Mouse (Mus musculus): ENCODE data around the gene Clasp1. TPM values are rescaled to one million over a fixed set of nuclear protein-coding genes. Genes with fewer than 3 reads are reported as not detected.

The Clasp1 gene
- polyA plus RNA-seq, 1 experiment: 146 TPM

DNA sequence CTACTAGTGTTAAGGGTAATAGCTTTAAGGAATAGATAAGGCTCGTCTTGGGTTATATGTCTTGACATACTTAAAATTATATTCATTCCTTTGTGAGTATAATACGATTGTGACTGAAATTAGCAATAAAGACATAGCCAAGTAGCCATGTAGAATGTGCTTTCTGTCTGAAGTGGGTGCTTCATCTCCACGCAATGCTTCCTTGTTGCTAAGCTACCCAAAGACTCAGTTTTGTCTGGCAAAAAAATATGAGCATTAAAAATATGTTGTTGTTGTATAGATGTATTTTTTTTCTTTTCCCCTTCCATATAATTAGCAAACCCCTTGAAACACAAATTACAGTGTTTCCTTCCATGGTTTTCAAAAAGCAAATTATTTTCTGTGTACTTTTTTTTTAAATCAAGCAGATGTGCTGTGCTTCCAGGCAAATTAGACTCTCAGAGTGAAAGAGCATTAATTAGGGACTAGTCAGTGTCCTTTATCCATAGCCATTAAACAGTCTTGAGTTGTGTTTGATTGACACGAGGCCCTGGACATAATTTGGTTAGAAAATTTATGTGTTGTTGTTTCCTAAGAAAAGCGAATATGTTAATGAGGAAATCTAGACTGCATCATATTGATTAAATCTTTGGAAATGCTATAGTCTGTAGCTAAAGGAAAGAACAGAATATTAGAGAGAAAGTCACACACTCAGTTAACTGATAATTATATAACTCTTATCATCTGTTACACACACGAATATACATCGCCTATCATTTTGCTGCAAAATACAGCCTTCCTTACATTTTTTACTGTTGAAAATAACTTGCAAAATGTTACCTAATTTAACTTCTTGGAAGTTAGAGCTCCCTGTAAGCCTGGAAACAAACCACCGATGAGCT, 91.9 kb downstream of the Clasp1 start:
- TF ChIP-seq POLR2A (IDR thresholded peaks at IDR 0.05; ENCODE audit: borderline replicate concordance, extremely low read depth, insufficient read depth, insufficient read length, poor library complexity, severe bottlenecking) (no peak), CTCF (IDR thresholded peaks at IDR 0.05; ENCODE audit: borderline replicate concordance, extremely low read depth, insufficient read depth, insufficient read length) (no peak)
- peak; percentile 87 for DNase-seq (ENCODE audit: low read depth)

DNA sequence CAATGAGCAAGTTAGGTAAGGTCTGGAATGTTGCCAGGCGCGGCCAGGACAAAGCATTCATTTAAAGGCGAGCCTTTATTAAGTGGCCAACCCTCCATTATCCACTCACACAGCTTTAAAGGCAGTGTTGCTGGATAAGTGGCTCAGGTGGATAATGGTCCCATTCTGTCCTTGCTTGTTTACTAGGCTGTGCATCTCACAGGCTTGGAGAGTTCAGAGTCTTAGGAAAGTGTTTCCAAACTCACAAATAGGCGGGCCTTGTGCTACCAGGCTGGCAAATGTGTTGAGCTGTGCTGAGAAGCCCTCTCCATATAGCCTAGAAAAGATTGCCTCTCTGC, 92.5 kb downstream of the Clasp1 start:
- TF ChIP-seq CTCF (IDR thresholded peaks at IDR 0.05; ENCODE audit: borderline replicate concordance, extremely low read depth, insufficient read depth, insufficient read length): no peak
- no peak for TF ChIP-seq POLR2A (IDR thresholded peaks at IDR 0.05; ENCODE audit: borderline replicate concordance, extremely low read depth, insufficient read depth, insufficient read length, poor library complexity, severe bottlenecking)
- peak; percentile 89 for DNase-seq (ENCODE audit: low read depth)

DNA sequence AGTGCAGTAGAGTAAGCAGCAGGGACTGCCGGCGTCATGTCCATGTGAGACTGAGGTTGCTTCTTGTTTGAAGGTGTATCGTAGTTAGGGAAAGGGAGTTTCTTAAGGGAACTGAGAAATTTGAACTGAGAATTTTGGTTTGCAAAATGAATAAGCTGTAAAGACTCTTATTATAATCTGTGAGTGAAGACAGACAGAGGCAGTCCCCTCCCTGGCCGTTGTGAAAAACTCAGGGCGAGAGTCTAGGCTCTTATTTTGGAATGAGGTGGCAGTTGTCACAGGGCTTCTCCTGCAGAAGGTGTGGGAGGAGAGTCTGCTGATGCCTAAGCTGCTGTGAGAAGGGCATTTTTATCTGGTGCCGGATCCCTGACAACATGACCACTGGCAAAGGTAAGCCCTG, 92.8 kb downstream of the Clasp1 start:
- DNase-seq (ENCODE audit: low read depth): peak; percentile 15
- no peak for TF ChIP-seq POLR2A (IDR thresholded peaks at IDR 0.05; ENCODE audit: borderline replicate concordance, extremely low read depth, insufficient read depth, insufficient read length, poor library complexity, severe bottlenecking)
- TF ChIP-seq CTCF (IDR thresholded peaks at IDR 0.05; ENCODE audit: borderline replicate concordance, extremely low read depth, insufficient read depth, insufficient read length): no peak

DNA sequence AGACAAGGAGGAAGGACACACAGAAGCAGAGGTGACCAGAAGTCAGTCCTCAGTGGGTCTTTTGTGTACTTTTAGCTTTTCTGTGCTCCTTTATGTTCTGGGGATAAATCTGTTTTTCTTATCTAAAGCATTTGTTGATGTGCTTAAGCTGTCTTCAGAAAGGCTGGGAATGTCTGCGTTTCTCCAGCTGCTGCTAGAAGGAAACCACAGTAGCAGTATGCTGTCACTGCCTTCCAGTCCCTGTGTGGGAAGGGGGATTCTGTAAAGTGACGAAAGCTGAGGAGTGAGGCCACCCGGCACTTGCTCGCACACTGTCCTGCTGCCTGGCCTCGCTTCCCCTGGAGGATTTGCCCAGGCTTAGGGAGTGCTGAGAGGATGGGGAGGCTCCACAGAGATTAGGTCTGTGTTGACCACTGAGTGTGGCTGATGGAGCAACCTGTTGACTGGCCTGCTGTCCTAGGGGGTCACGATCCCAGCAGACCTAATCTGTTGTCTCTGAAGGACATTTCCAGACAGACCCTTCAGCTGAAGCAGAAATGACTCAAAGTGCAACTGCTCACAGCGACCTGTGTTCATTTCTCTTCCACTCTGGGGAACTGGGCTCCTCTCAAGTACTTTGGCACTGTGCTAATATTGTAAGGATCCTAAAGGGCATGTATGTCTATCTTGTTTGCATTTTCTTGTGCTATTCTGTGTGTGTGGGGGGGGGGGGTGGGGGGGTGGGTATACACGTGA, 93.6 kb downstream of the Clasp1 start:
- no peak for DNase-seq (ENCODE audit: low read depth)
- no peak for TF ChIP-seq CTCF (IDR thresholded peaks at IDR 0.05; ENCODE audit: borderline replicate concordance, extremely low read depth, insufficient read depth, insufficient read length)

DNA sequence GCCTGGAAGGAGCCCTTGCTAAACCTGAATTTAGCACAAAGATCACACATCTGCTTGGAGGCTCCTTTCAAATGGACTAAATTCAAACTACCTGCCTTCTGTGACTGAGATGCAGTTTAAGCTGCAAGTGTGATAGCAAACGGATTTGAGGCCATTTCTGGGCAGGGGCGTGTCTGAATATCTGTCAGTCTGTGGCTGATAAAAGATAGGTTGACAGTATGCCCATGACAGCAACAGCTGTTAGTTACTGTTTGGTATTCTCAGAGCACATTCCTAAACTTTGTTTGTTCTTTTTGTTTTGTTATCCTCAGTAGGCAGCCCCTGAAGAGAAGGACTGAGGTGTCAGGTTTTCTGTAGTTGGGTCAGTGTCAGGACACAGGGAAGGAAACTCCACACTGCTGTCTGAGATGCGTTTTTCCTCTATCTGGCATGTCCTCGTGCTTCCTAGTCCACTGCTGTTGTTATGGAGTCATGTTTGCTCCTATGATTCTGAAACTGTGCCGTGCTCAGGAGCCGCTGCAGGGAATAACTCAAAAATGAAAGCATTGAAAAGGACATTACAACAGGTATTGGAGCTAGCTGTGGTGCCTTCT, 94.7 kb downstream of the Clasp1 start:
- TF ChIP-seq POLR2A (IDR thresholded peaks at IDR 0.05; ENCODE audit: borderline replicate concordance, extremely low read depth, insufficient read depth, insufficient read length, poor library complexity, severe bottlenecking): no peak
- TF ChIP-seq CTCF (IDR thresholded peaks at IDR 0.05; ENCODE audit: borderline replicate concordance, extremely low read depth, insufficient read depth, insufficient read length): no peak
- no peak for DNase-seq (ENCODE audit: low read depth)

DNA sequence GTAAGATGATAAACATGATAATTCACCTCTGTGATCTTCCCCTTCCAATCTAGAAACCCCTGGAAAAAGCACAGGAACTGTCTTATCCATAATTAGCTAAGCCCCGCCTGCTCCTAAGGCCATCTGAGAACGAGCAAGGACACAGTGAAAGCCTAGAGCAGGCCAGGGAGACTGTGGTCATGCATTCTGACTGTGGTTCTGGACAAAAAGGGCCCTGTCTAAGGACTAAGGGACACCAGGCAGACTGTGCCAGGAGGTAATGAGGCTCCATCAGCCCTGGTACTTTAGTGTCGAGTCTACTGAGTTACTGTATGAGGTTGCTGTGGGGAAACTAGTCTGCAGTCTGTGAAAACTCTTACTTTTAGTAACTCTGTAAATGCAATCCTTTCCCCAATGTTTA, 96.7 kb downstream of the Clasp1 start:
- no peak for DNase-seq (ENCODE audit: low read depth)
- TF ChIP-seq POLR2A (IDR thresholded peaks at IDR 0.05; ENCODE audit: borderline replicate concordance, extremely low read depth, insufficient read depth, insufficient read length, poor library complexity, severe bottlenecking) (no peak), CTCF (IDR thresholded peaks at IDR 0.05; ENCODE audit: borderline replicate concordance, extremely low read depth, insufficient read depth, insufficient read length) (no peak)

DNA sequence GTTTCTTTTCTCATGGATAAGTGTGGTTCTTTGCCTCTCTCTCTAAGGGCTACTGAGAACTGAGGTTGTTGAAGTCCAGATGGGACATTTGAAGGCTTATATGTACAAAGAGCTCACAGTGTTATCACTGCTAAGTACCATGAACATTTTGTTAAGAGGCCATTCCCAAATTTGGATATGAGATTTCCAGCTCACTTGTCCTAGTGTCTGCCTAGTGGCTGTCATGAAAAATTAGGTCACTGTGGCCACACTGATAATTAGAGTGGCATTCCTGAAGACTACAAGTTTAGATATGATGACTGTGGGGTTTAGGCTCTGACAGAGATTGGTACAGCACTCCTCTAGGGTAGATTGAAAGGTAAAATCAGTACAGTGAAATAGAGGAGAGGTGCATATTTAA, 97.2 kb downstream of the Clasp1 start:
- TF ChIP-seq CTCF (IDR thresholded peaks at IDR 0.05; ENCODE audit: borderline replicate concordance, extremely low read depth, insufficient read depth, insufficient read length) (no peak), POLR2A (IDR thresholded peaks at IDR 0.05; ENCODE audit: borderline replicate concordance, extremely low read depth, insufficient read depth, insufficient read length, poor library complexity, severe bottlenecking) (no peak)
- DNase-seq (ENCODE audit: low read depth): no peak

DNA sequence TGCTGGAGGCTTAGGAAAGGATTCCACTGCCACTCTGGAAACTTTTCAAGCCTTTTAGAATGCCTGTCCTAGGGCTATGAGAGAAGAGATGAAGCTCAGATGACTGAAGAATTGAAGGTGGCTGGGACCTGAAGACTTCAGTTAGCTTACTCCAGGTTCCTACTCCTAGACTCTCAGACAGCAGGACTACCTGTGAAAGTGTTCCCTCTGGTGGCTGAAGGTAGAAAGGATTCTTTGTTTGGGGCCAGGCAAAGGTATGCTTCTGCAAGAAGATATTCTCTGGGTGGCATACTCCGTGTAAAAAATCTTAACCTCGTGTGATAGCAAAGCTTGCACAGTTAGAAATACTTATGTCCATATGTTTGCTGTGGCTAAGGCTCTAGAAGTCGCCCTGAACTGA, 104.0 kb downstream of the Clasp1 start:
- TF ChIP-seq CTCF (IDR thresholded peaks at IDR 0.05; ENCODE audit: borderline replicate concordance, extremely low read depth, insufficient read depth, insufficient read length): peak; percentile 40; the same call in 1 of the 2 replicates
- no peak for TF ChIP-seq POLR2A (IDR thresholded peaks at IDR 0.05; ENCODE audit: borderline replicate concordance, extremely low read depth, insufficient read depth, insufficient read length, poor library complexity, severe bottlenecking)
- peak; percentile 40 for DNase-seq (ENCODE audit: low read depth)

DNA sequence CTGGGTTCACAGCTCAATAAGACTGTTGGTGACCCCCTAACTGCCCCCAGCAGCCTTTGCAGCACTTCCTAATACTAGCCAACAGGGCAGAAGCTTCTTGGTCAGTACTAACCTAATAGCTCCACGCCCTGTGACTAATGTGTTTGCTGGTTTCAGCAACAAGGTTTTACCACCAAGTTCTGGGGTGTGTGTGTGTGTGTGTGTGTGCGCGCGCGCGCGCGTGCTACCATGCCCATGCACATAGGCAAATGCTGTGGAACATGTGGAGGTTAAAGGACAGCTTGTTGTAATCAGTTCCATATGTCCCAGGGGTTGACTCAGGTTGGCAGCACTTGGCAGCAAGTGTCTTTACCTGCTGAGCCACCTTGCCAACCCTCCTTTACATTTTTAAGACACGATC, 105.7 kb downstream of the Clasp1 start:
- DNase-seq (ENCODE audit: low read depth): no peak
- TF ChIP-seq POLR2A (IDR thresholded peaks at IDR 0.05; ENCODE audit: borderline replicate concordance, extremely low read depth, insufficient read depth, insufficient read length, poor library complexity, severe bottlenecking) (no peak), CTCF (IDR thresholded peaks at IDR 0.05; ENCODE audit: borderline replicate concordance, extremely low read depth, insufficient read depth, insufficient read length) (no peak)

DNA sequence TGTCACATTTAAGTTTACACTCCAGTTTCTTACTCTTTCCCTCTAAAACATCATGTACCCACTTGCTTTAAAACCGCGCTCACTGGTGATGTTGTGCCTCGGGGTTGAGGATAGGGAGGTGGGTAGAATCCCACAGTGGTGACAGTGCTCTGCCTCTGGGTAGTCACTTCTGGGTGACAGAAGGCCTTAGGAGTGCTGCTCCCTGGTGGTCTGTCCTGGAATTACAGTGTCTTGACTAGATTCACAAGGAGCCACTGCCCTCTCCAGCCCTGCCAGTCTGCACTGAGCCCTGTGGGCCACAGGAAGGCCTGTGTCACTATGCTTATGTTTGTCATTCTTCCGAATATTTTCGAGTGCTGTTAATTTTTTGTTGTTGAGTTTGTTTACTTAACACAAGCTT, 109.5 kb downstream of the Clasp1 start:
- TF ChIP-seq POLR2A (IDR thresholded peaks at IDR 0.05; ENCODE audit: borderline replicate concordance, extremely low read depth, insufficient read depth, insufficient read length, poor library complexity, severe bottlenecking) (no peak), CTCF (IDR thresholded peaks at IDR 0.05; ENCODE audit: borderline replicate concordance, extremely low read depth, insufficient read depth, insufficient read length) (peak; percentile 84)
- peak; percentile 83 for DNase-seq (ENCODE audit: low read depth)

DNA sequence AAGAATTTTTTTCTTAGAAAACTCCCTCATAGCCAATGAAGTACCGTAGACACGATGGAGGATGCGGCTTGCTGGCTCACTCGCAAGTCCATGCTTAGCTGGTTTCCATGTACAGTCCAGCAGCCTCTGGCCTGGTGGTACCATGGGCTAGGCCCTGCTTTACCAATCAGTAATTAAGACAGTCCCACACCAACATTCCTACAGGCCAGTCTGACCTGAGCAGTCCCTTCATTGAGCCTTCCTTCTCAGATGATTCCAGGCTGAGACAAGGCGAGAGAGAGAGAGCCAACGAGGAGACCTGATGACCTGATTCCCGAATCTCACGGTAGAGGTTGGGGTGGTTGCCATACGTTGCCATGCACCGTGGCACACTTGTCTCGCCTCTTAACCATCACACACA, 111.7 kb downstream of the Clasp1 start:
- TF ChIP-seq CTCF (IDR thresholded peaks at IDR 0.05; ENCODE audit: borderline replicate concordance, extremely low read depth, insufficient read depth, insufficient read length) (no peak), POLR2A (IDR thresholded peaks at IDR 0.05; ENCODE audit: borderline replicate concordance, extremely low read depth, insufficient read depth, insufficient read length, poor library complexity, severe bottlenecking) (no peak)
- DNase-seq (ENCODE audit: low read depth): no peak
